Mouse (Mus musculus): ENCODE measurements around the gene Prkar1b. TPM values are rescaled to one million over a fixed set of nuclear protein-coding genes. Genes with fewer than 3 reads are reported as not detected.

Gene Prkar1b
- polyA plus RNA-seq, 1 experiment from 2014 or later = 19.5 TPM

- no peak overlapping the region for H3K4me3 ChIP-seq (ENCODE audit: low read depth, low read length)
- ATAC-seq (ENCODE audit: insufficient number of reproducible peaks, insufficient read depth, low FRiP score, low read depth) = no peak
- H3K4me1 ChIP-seq (ENCODE audit: control insufficient read depth, insufficient read depth, low read length) = no peaks in the 10 kb centered on the region
- WGBS = 53% methylated on average over 4 of the region's 4 CpGs
- H3K9me3 ChIP-seq (ENCODE audit: control insufficient read depth, low read depth, low read length) = no peaks in the 10 kb centered on the region
- no peaks in the 10 kb centered on the region for H3K27me3 ChIP-seq (ENCODE audit: control insufficient read depth, insufficient read depth, low read length)
- no peaks in the 10 kb centered on the region for H3K36me3 ChIP-seq (ENCODE audit: control insufficient read depth, insufficient read depth, low read length)
- no peak overlapping the region for H3K27ac ChIP-seq (ENCODE audit: low read length)
- H3K4me2 ChIP-seq (replicated peaks; ENCODE audit: low read depth, low read length) = no peak overlapping the region
- H3K9ac ChIP-seq (replicated peaks; ENCODE audit: low read depth, low read length) = no peak overlapping the region
Measured at GRCm38 (mm10) chr5:139007141-139007775, 142.5 kb downstream of the Prkar1b start.

GRCm38 (mm10) chr5:139004588-139004987 is 145.2 kb downstream of the Prkar1b start:
- Histone ChIP-seq H3K4me2 (replicated peaks; ENCODE audit: low read depth, low read length) (no peak overlapping the region), H3K27ac (ENCODE audit: low read length) (no peak overlapping the region), H3K9me3 (ENCODE audit: control insufficient read depth, low read depth, low read length) (no peaks in the 10 kb centered on the region), H3K4me3 (ENCODE audit: low read depth, low read length) (no peak overlapping the region), H3K36me3 (ENCODE audit: control insufficient read depth, insufficient read depth, low read length) (no peaks in the 10 kb centered on the region), H3K27me3 (ENCODE audit: control insufficient read depth, insufficient read depth, low read length) (no peaks in the 10 kb centered on the region), H3K4me1 (ENCODE audit: control insufficient read depth, insufficient read depth, low read length) (no peaks in the 10 kb centered on the region), H3K9ac (replicated peaks; ENCODE audit: low read depth, low read length) (no peak overlapping the region)
- WGBS = 79% methylated on average over 6 of the region's 6 CpGs
- ATAC-seq (ENCODE audit: insufficient number of reproducible peaks, insufficient read depth, low FRiP score, low read depth) = no peak

GRCm38 (mm10) chr5:138999716-139000115 is 150.1 kb downstream of the Prkar1b start:
- ATAC-seq (ENCODE audit: insufficient number of reproducible peaks, insufficient read depth, low FRiP score, low read depth) = no peak
- no peak overlapping the region for H3K4me2 ChIP-seq (replicated peaks; ENCODE audit: low read depth, low read length)
- H3K27ac ChIP-seq (ENCODE audit: low read length) = no peak overlapping the region
- no peak overlapping the region for H3K9ac ChIP-seq (replicated peaks; ENCODE audit: low read depth, low read length)
- no peaks in the 10 kb centered on the region for H3K36me3 ChIP-seq (ENCODE audit: control insufficient read depth, insufficient read depth, low read length)
- H3K27me3 ChIP-seq (ENCODE audit: control insufficient read depth, insufficient read depth, low read length) = peaks cover 18% of the 10 kb centered on the region
- no peaks in the 10 kb centered on the region for H3K9me3 ChIP-seq (ENCODE audit: control insufficient read depth, low read depth, low read length)
- no peak overlapping the region for H3K4me3 ChIP-seq (ENCODE audit: low read depth, low read length)
- peaks cover 31% of the 10 kb centered on the region; the same call in 1 of the 2 replicates for H3K4me1 ChIP-seq (ENCODE audit: control insufficient read depth, insufficient read depth, low read length)
- WGBS = 76% methylated on average over 7 of the region's 7 CpGs

- H3K9me3 ChIP-seq (ENCODE audit: control insufficient read depth, low read depth, low read length) = no peaks in the 10 kb centered on the region
- no peak for ATAC-seq (ENCODE audit: insufficient number of reproducible peaks, insufficient read depth, low FRiP score, low read depth)
- H3K4me3 ChIP-seq (ENCODE audit: low read depth, low read length) = peak overlapping the region; percentile 20
- H3K36me3 ChIP-seq (ENCODE audit: control insufficient read depth, insufficient read depth, low read length) = no peaks in the 10 kb centered on the region
- H3K9ac ChIP-seq (replicated peaks; ENCODE audit: low read depth, low read length) = no peak overlapping the region
- WGBS = 1% methylated on average over 30 of the region's 30 CpGs
- H3K4me1 ChIP-seq (ENCODE audit: control insufficient read depth, insufficient read depth, low read length) = peaks cover 37% of the 10 kb centered on the region; the same call in 1 of the 2 replicates
- H3K27ac ChIP-seq (ENCODE audit: low read length) = no peak overlapping the region
- H3K4me2 ChIP-seq (replicated peaks; ENCODE audit: low read depth, low read length) = peak overlapping the region; percentile 94
- peaks cover 18% of the 10 kb centered on the region for H3K27me3 ChIP-seq (ENCODE audit: control insufficient read depth, insufficient read depth, low read length)
Measured at GRCm38 (mm10) chr5:138997936-138998580, 151.7 kb downstream of the Prkar1b start.

- 0 out of 2 replicates have a peak, but pooled peaks have one; percentile 16 for ATAC-seq (ENCODE audit: insufficient number of reproducible peaks, insufficient read depth, low FRiP score, low read depth)
Measured at GRCm38 (mm10) chr5:138997171-138997788, 152.5 kb downstream of the Prkar1b start, which contains the start of gene Pdgfa. Gene Pdgfa (minus strand): TSS chr5:138997370.

GRCm38 (mm10) chr5:138996322-138997073 is 153.3 kb downstream of the Prkar1b start:
- peak overlapping the region; percentile 92; the same call in 1 of the 2 replicates for H3K9ac ChIP-seq (replicated peaks; ENCODE audit: low read depth, low read length)
- 16% methylated on average over 24 of the region's 24 CpGs for WGBS
- no peaks in the 10 kb centered on the region for H3K9me3 ChIP-seq (ENCODE audit: control insufficient read depth, low read depth, low read length)
- ATAC-seq (ENCODE audit: insufficient number of reproducible peaks, insufficient read depth, low FRiP score, low read depth) = no peak
- H3K4me1 ChIP-seq (ENCODE audit: control insufficient read depth, insufficient read depth, low read length) = peaks cover 38% of the 10 kb centered on the region; the same call in 1 of the 2 replicates
- peak overlapping the region; percentile 94 for H3K4me2 ChIP-seq (replicated peaks; ENCODE audit: low read depth, low read length)
- H3K36me3 ChIP-seq (ENCODE audit: control insufficient read depth, insufficient read depth, low read length) = no peaks in the 10 kb centered on the region
- peaks cover 18% of the 10 kb centered on the region for H3K27me3 ChIP-seq (ENCODE audit: control insufficient read depth, insufficient read depth, low read length)
- peak overlapping the region; percentile 77 for H3K4me3 ChIP-seq (ENCODE audit: low read depth, low read length)
- peak overlapping the region; percentile 94; the same call in 1 of the 2 replicates for H3K27ac ChIP-seq (ENCODE audit: low read length)

More at GRCm38 (mm10) chr5:138997171-138997788, 152.5 kb downstream of the Prkar1b start, which contains the start of gene Pdgfa:
- WGBS = 5% methylated on average over 48 of the region's 48 CpGs
- Histone ChIP-seq H3K27ac (ENCODE audit: low read length) (peak within 1 kb of the TSS; percentile 94; the same call in 1 of the 2 replicates), H3K4me1 (ENCODE audit: control insufficient read depth, insufficient read depth, low read length) (peaks cover 38% of the 10 kb centered on the region; the same call in 1 of the 2 replicates), H3K27me3 (ENCODE audit: control insufficient read depth, insufficient read depth, low read length) (peaks cover 18% of the 10 kb centered on the region), H3K4me2 (replicated peaks; ENCODE audit: low read depth, low read length) (peak within 1 kb of the TSS; percentile 94), H3K9ac (replicated peaks; ENCODE audit: low read depth, low read length) (peak within 1 kb of the TSS; percentile 92; the same call in 1 of the 2 replicates), H3K36me3 (ENCODE audit: control insufficient read depth, insufficient read depth, low read length) (no peaks in the 10 kb centered on the region), H3K9me3 (ENCODE audit: control insufficient read depth, low read depth, low read length) (no peaks in the 10 kb centered on the region), H3K4me3 (ENCODE audit: low read depth, low read length) (peak within 1 kb of the TSS; percentile 77)

GRCm38 (mm10) chr5:138995721-138996311 is 154.0 kb downstream of the Prkar1b start:
- H3K4me1 ChIP-seq (ENCODE audit: control insufficient read depth, insufficient read depth, low read length) = peaks cover 38% of the 10 kb centered on the region; the same call in 1 of the 2 replicates

More at GRCm38 (mm10) chr5:138995721-138996311, 154.0 kb downstream of the Prkar1b start:
- Histone ChIP-seq H3K27me3 (ENCODE audit: control insufficient read depth, insufficient read depth, low read length) (peaks cover 18% of the 10 kb centered on the region), H3K9me3 (ENCODE audit: control insufficient read depth, low read depth, low read length) (no peaks in the 10 kb centered on the region), H3K36me3 (ENCODE audit: control insufficient read depth, insufficient read depth, low read length) (peaks cover 4% of the 10 kb centered on the region; the same call in 1 of the 2 replicates), H3K4me3 (ENCODE audit: low read depth, low read length) (peak overlapping the region; percentile 77), H3K9ac (replicated peaks; ENCODE audit: low read depth, low read length) (peak overlapping the region; percentile 92), H3K27ac (ENCODE audit: low read length) (peak overlapping the region; percentile 94), H3K4me2 (replicated peaks; ENCODE audit: low read depth, low read length) (peak overlapping the region; percentile 94)
- peak; percentile 54 for ATAC-seq (ENCODE audit: insufficient number of reproducible peaks, insufficient read depth, low FRiP score, low read depth)
- WGBS = under 1% methylated on average over 44 of the region's 52 CpGs
